Mouse (Mus musculus) hindbrain, embryonic 16.5 days (tissue): ENCODE data around the gene Aoc2. TPM values are rescaled to one million over a fixed set of nuclear protein-coding genes. Genes with fewer than 3 reads are reported as not detected.

Source experiments
- ATAC-seq: fragments of 200-750 bp; cut with Nextera tagmentation; 2 replicates; pipeline ENCODE4 v1.8.0; 2017; ENCODE audit warnings: moderate TSS enrichment, moderate library complexity
- H3K27ac ChIP-seq: fragments of 300-500 bp; sonication (generic); 2 replicates; pipeline ENCODE4 v1.5.1; 2014; ENCODE audit warnings: low read depth, mild to moderate bottlenecking, control low read depth, low read length, moderate library complexity
- H3K27me3 ChIP-seq: fragments of 300-500 bp; sonication (generic); replicated peaks from 2 replicates; pipeline ENCODE4 v1.6.1; 2014; ENCODE audit warnings: low read length; ENCODE audit not compliant: control insufficient read depth, insufficient read depth
- H3K36me3 ChIP-seq: fragments of 300-500 bp; sonication (generic); 2 replicates; pipeline ENCODE4 v1.6.1; 2014; ENCODE audit warnings: mild to moderate bottlenecking, low read length, moderate library complexity, mixed read lengths; ENCODE audit not compliant: control insufficient read depth, insufficient read depth
- H3K4me1 ChIP-seq: fragments of 300-500 bp; sonication (generic); 2 replicates; pipeline ENCODE4 v1.6.1; 2014; ENCODE audit warnings: low read depth, low read length; ENCODE audit not compliant: control insufficient read depth, insufficient read depth
- H3K4me2 ChIP-seq: fragments of 300-500 bp; sonication (generic); 2 replicates; pipeline ENCODE4 v1.6.1; 2014; ENCODE audit warnings: mild to moderate bottlenecking, low read length, control low read depth, moderate library complexity
- H3K4me3 ChIP-seq: fragments of 300-500 bp; sonication (generic); 2 replicates; pipeline ENCODE4 v1.5.1; 2014; ENCODE audit warnings: mild to moderate bottlenecking, low read length, control low read depth, moderate library complexity
- H3K9ac ChIP-seq: fragments of 300-500 bp; sonication (generic); 2 replicates; pipeline ENCODE4 v1.6.1; 2014; ENCODE audit warnings: low read depth, mild to moderate bottlenecking, control low read depth, low read length, moderate library complexity
- H3K9me3 ChIP-seq: fragments of 300-500 bp; sonication (generic); 2 replicates; pipeline ENCODE4 v1.6.1; 2014; ENCODE audit warnings: mild to moderate bottlenecking, low read length, moderate library complexity; ENCODE audit not compliant: control insufficient read depth
- WGBS: fragments of 180-500 bp; shearing (Covaris S2); extraction: QIAGEN DNeasy Blood & Tissue Kit; methylation state at CpG from one replicate; pipeline ENCODE4 v1.1.7; 2014; 5-methylcytosine and 5-hydroxymethylcytosine counted together
- polyA plus RNA-seq: library from polyadenylated mRNA; unstranded; fragments of >200 nt; fragmentation: Nextera tagmentation; extraction: Ambion mirVana; gene quantifications from 2 replicates; pipeline ENCODE4 v1.2.1, GENCODE M21; 2015

The Aoc2 gene
- polyA plus RNA-seq, 1 experiment from 2014 or later, result 0.93 TPM

GRCm38 (mm10) chr11:101283805-101284204, 41.1 kb upstream of the Aoc2 start:
- Histone ChIP-seq H3K36me3 (peaks cover 3% of the 10 kb centered on the region; the same call in 1 of the 2 replicates), H3K4me1 (peaks cover 5% of the 10 kb centered on the region), H3K4me2 (no peak overlapping the region), H3K9me3 (no peaks in the 10 kb centered on the region), H3K4me3 (no peak overlapping the region), H3K27ac (no peak overlapping the region), H3K9ac (no peak overlapping the region), H3K27me3 (no peaks in the 10 kb centered on the region)
- 71% methylated on average over 4 of the region's 4 CpGs for WGBS
- no peak for ATAC-seq

GRCm38 (mm10) chr11:101287306-101287705, 37.6 kb upstream of the Aoc2 start:
- Histone ChIP-seq H3K27ac (no peak overlapping the region), H3K9me3 (no peaks in the 10 kb centered on the region), H3K4me3 (no peak overlapping the region), H3K4me1 (no peaks in the 10 kb centered on the region), H3K9ac (no peak overlapping the region), H3K27me3 (no peaks in the 10 kb centered on the region), H3K4me2 (no peak overlapping the region), H3K36me3 (peaks cover 15% of the 10 kb centered on the region)
- no peak for ATAC-seq
- WGBS, result 78% methylated on average over 9 of the region's 9 CpGs

- Histone ChIP-seq H3K4me3 (no peak overlapping the region), H3K27me3 (no peaks in the 10 kb centered on the region), H3K9me3 (no peaks in the 10 kb centered on the region), H3K4me1 (no peaks in the 10 kb centered on the region), H3K36me3 (peaks cover 21% of the 10 kb centered on the region), H3K4me2 (no peak overlapping the region), H3K9ac (no peak overlapping the region), H3K27ac (no peak overlapping the region)
- ATAC-seq, result no peak
- 96% methylated on average over 8 of the region's 8 CpGs for WGBS
Measured at GRCm38 (mm10) chr11:101291231-101291630, 33.6 kb upstream of the Aoc2 start.

GRCm38 (mm10) chr11:101295191-101295590, 29.7 kb upstream of the Aoc2 start:
- no peak for ATAC-seq
- no peak overlapping the region for H3K27ac ChIP-seq
- no peaks in the 10 kb centered on the region for H3K9me3 ChIP-seq
- H3K9ac ChIP-seq, result no peak overlapping the region
- H3K36me3 ChIP-seq, result peaks cover 16% of the 10 kb centered on the region
- H3K27me3 ChIP-seq, result no peaks in the 10 kb centered on the region
- H3K4me1 ChIP-seq, result peaks cover under 1% of the 10 kb centered on the region; the same call in 1 of the 2 replicates
- whole genome bisulfite sequencing, result 89% methylated on average over 8 of the region's 8 CpGs
- no peak overlapping the region for H3K4me2 ChIP-seq
- H3K4me3 ChIP-seq, result no peak overlapping the region

- Histone ChIP-seq H3K4me2 (peak overlapping the region; percentile 99), H3K27ac (no peak overlapping the region), H3K9ac (peak overlapping the region; percentile 90), H3K27me3 (no peaks in the 10 kb centered on the region), H3K4me1 (peaks cover 16% of the 10 kb centered on the region), H3K9me3 (no peaks in the 10 kb centered on the region), H3K4me3 (peak overlapping the region; percentile 97), H3K36me3 (peaks cover 4% of the 10 kb centered on the region; the same call in 1 of the 2 replicates)
- 65% methylated on average over 7 of the region's 7 CpGs for WGBS
- no peak for ATAC-seq
Measured at GRCm38 (mm10) chr11:101300881-101301280, 24.0 kb upstream of the Aoc2 start.

- 13% methylated on average over 26 of the region's 26 CpGs for WGBS
- ATAC-seq, result no peak; the same call in 1 of the 2 replicates
Measured at GRCm38 (mm10) chr11:101301299-101302003, 23.4 kb upstream of the Aoc2 start.

GRCm38 (mm10) chr11:101302004-101302798, 22.7 kb upstream of the Aoc2 start, which contains the start of gene Becn1:
TSS of gene Becn1 (minus strand) at chr11:101302286.
- Histone ChIP-seq H3K4me1 (peaks cover 16% of the 10 kb centered on the region), H3K4me2 (peak within 1 kb of the TSS; percentile 99), H3K27me3 (no peaks in the 10 kb centered on the region; the same call in 1 of the 2 replicates), H3K4me3 (peak within 1 kb of the TSS; percentile 97), H3K9me3 (no peaks in the 10 kb centered on the region), H3K9ac (peak within 1 kb of the TSS; percentile 90), H3K36me3 (peaks cover 4% of the 10 kb centered on the region; the same call in 1 of the 2 replicates), H3K27ac (peak within 1 kb of the TSS; percentile 80)
- 7% methylated on average over 39 of the region's 39 CpGs for WGBS
- ATAC-seq, result peak; percentile 98

More at GRCm38 (mm10) chr11:101301299-101302003, 23.4 kb upstream of the Aoc2 start:
- Histone ChIP-seq H3K4me3 (peak overlapping the region; percentile 97), H3K9ac (peak overlapping the region; percentile 90), H3K9me3 (no peaks in the 10 kb centered on the region), H3K4me2 (peak overlapping the region; percentile 99), H3K36me3 (peaks cover 4% of the 10 kb centered on the region; the same call in 1 of the 2 replicates), H3K27ac (peak overlapping the region; percentile 80), H3K4me1 (peaks cover 16% of the 10 kb centered on the region), H3K27me3 (no peaks in the 10 kb centered on the region)

- Histone ChIP-seq H3K9ac (no peak overlapping the region), H3K4me3 (no peak overlapping the region), H3K4me1 (no peaks in the 10 kb centered on the region), H3K9me3 (no peaks in the 10 kb centered on the region), H3K27ac (no peak overlapping the region), H3K36me3 (no peaks in the 10 kb centered on the region), H3K27me3 (no peaks in the 10 kb centered on the region; the same call in 1 of the 2 replicates), H3K4me2 (no peak overlapping the region)
- ATAC-seq, result no peak
- WGBS, result 39% methylated on average over 5 of the region's 5 CpGs
Measured at GRCm38 (mm10) chr11:101307744-101308143, 17.1 kb upstream of the Aoc2 start.

GRCm38 (mm10) chr11:101311083-101311482, 13.8 kb upstream of the Aoc2 start:
- no peak for ATAC-seq
- Histone ChIP-seq H3K4me2 (no peak overlapping the region), H3K9me3 (no peaks in the 10 kb centered on the region), H3K9ac (no peak overlapping the region), H3K36me3 (no peaks in the 10 kb centered on the region), H3K4me1 (peaks cover 2% of the 10 kb centered on the region; the same call in 1 of the 2 replicates), H3K27ac (no peak overlapping the region), H3K4me3 (no peak overlapping the region), H3K27me3 (no peaks in the 10 kb centered on the region; the same call in 1 of the 2 replicates)
- 87% methylated on average over 3 of the region's 3 CpGs for WGBS
